Comparison of ENCODE assay signal across 28 mouse cellular contexts in the genomic region with DNA sequence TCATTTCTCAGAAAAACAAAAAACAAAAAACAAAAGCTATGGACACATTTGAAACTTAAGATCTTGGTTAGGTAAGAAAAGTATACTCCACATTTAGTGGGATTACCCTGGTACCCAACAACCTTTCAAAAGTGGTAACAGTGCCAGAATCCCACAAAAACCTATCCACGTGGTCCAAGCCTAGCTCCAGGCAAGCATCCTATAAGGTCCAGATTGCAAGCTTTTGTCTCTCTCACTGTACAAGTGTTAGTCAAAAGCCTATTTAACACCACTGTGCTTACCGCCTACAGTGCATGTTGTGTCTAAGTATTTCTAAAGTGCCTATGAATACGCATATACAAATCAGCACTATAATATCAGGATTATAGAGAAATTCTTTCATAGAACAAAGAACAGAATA. TPM values are rescaled to one million over a fixed set of nuclear protein-coding genes. Genes with fewer than 3 reads are reported as not detected.
DNase-seq lines count a peak whose midpoint lies in the region; ATAC-seq and TF ChIP-seq lines count a peak whose summit lies in the region.
"Had no signal": no experiment of that assay in that cellular context is flagged by ENCODE, and none has a peak within 500 bp of the region (broad histone marks: within the 10 kb centered on the region; RNA-seq: fewer than 3 reads in every experiment).

No protein-coding gene starts in this region.

- no peak for TF ChIP-seq POLR2A in brain, embryonic 14.5 days (IDR thresholded peaks at IDR 0.05; ENCODE audit: borderline replicate concordance, extremely low read depth, insufficient read depth, insufficient read length, poor library complexity, severe bottlenecking)

- no peak overlapping the region for H3K27ac ChIP-seq in forebrain, embryonic 13.5 days
- H3K27ac ChIP-seq in forebrain, embryonic 11.5 days (ENCODE audit: low read depth, low read length) = no peak overlapping the region
- 0 out of 2 replicates have a peak overlapping the region, but pooled peaks have one; percentile 9 for H3K27ac ChIP-seq in forebrain, postnatal 0 days (ENCODE audit: low read depth, low read length)
- H3K27ac ChIP-seq in forebrain, embryonic 12.5 days = no peak overlapping the region
- H3K27ac ChIP-seq: heart, embryonic 15.5 days; hindbrain, embryonic 10.5 days; hindbrain, embryonic 13.5 days; intestine, embryonic 15.5 days had no signal

- peaks cover 27% of the 10 kb centered on the region for H3K36me3 ChIP-seq in forebrain, embryonic 13.5 days (ENCODE audit: poor library complexity, severe bottlenecking)
- no peaks in the 10 kb centered on the region for H3K36me3 ChIP-seq in forebrain, embryonic 11.5 days (ENCODE audit: control insufficient read depth, insufficient read depth, low read length)
- H3K36me3 ChIP-seq in forebrain, postnatal 0 days (ENCODE audit: insufficient read depth) = peaks cover 27% of the 10 kb centered on the region
- peaks cover 22% of the 10 kb centered on the region; the same call in 1 of the 2 replicates for H3K36me3 ChIP-seq in forebrain, embryonic 12.5 days (replicated peaks)
- H3K36me3 ChIP-seq: intestine, embryonic 15.5 days had no signal

- H3K4me2 ChIP-seq in forebrain, embryonic 13.5 days = no peak overlapping the region
- no peak overlapping the region for H3K4me2 ChIP-seq in forebrain, embryonic 11.5 days (ENCODE audit: low read depth, low read length, severe bottlenecking)
- H3K4me2 ChIP-seq in forebrain, postnatal 0 days (ENCODE audit: low read depth) = no peak overlapping the region
- H3K4me2 ChIP-seq in forebrain, embryonic 12.5 days = no peak overlapping the region
- H3K4me2 ChIP-seq: heart, embryonic 12.5 days; heart, embryonic 15.5 days; hindbrain, embryonic 13.5 days; intestine, embryonic 15.5 days had no signal

- H3K4me3 ChIP-seq in forebrain, embryonic 13.5 days = no peak overlapping the region
- H3K4me3 ChIP-seq in forebrain, embryonic 11.5 days (ENCODE audit: low read depth, low read length) = no peak overlapping the region
- H3K4me3 ChIP-seq in forebrain, postnatal 0 days (ENCODE audit: low read depth, low read length) = no peak overlapping the region
- no peak overlapping the region for H3K4me3 ChIP-seq in forebrain, embryonic 12.5 days (replicated peaks)
- H3K4me3 ChIP-seq: heart, embryonic 12.5 days; heart, embryonic 15.5 days; hindbrain, embryonic 10.5 days; hindbrain, embryonic 13.5 days; intestine, embryonic 15.5 days had no signal

- peaks cover 21% of the 10 kb centered on the region for H3K4me1 ChIP-seq in forebrain, embryonic 13.5 days
- no peaks in the 10 kb centered on the region for H3K4me1 ChIP-seq in forebrain, embryonic 11.5 days (replicated peaks; ENCODE audit: control insufficient read depth, insufficient read depth, low read length)
- H3K4me1 ChIP-seq in forebrain, postnatal 0 days (ENCODE audit: insufficient read depth) = 0 out of 2 replicates have a peak, but pooled peaks cover 4% of the 10 kb centered on the region
- H3K4me1 ChIP-seq in forebrain, embryonic 12.5 days = peaks cover 12% of the 10 kb centered on the region
- H3K4me1 ChIP-seq: intestine, embryonic 15.5 days had no signal

- no peak overlapping the region for H3K9ac ChIP-seq in forebrain, embryonic 13.5 days
- H3K9ac ChIP-seq in forebrain, embryonic 11.5 days (ENCODE audit: low read length) = no peak overlapping the region
- H3K9ac ChIP-seq in forebrain, postnatal 0 days = no peak overlapping the region
- H3K9ac ChIP-seq in forebrain, embryonic 12.5 days = no peak overlapping the region
- H3K9ac ChIP-seq: heart, embryonic 12.5 days; heart, embryonic 15.5 days; hindbrain, embryonic 13.5 days; intestine, embryonic 15.5 days had no signal

- no peak for DNase-seq in forebrain, embryonic 11.5 days (ENCODE audit: low spot score)
- no peak for DNase-seq in forebrain, postnatal 0 days
- DNase-seq in brain, embryonic 14.5 days (ENCODE audit: low read depth) = peak; percentile 67
- DNase-seq in urinary bladder, postnatal 14 days (ENCODE audit: low spot score) = no peak
- DNase-seq: adrenal gland, postnatal 10 days; adrenal gland, postnatal 36 days; B cell, adult 2 months; cerebellum, adult 11 months; cerebellum, adult 2 months; cerebellum, adult 9-11 months; cerebellum, postnatal 25 days; gastrocnemius, postnatal 25 days; heart, adult 18-20 months; heart, postnatal 10 days; heart, postnatal 36 days; kidney, adult 11 months; kidney, adult 8-10 months had no signal

- no peaks in the 10 kb centered on the region for H3K9me3 ChIP-seq in forebrain, embryonic 13.5 days (replicated peaks)
- H3K9me3 ChIP-seq in forebrain, embryonic 11.5 days (ENCODE audit: control insufficient read depth, low read length) = no peaks in the 10 kb centered on the region
- H3K9me3 ChIP-seq in forebrain, postnatal 0 days (ENCODE audit: low read length) = no peaks in the 10 kb centered on the region
- no peaks in the 10 kb centered on the region for H3K9me3 ChIP-seq in forebrain, embryonic 12.5 days
- H3K9me3 ChIP-seq: G1E; heart, embryonic 12.5 days; heart, embryonic 15.5 days; hindbrain, embryonic 10.5 days; hindbrain, embryonic 13.5 days; intestine, embryonic 15.5 days had no signal

- TF ChIP-seq CTCF in forebrain, postnatal 0 days (IDR thresholded peaks at IDR 0.05; ENCODE audit: low read depth) = no peak
- TF ChIP-seq CTCF in brain, embryonic 14.5 days (IDR thresholded peaks at IDR 0.05; ENCODE audit: borderline replicate concordance, extremely low read depth, insufficient read depth, insufficient read length) = no peak

- ATAC-seq in forebrain, embryonic 13.5 days = peak; percentile 47; the same call in 1 of the 2 replicates
- ATAC-seq in forebrain, embryonic 11.5 days (replicated peaks; ENCODE audit: low FRiP score) = no peak
- no peak for ATAC-seq in forebrain, postnatal 0 days
- no peak for ATAC-seq in forebrain, embryonic 12.5 days (ENCODE audit: low FRiP score)
- ATAC-seq: hindbrain, embryonic 16.5 days; intestine, embryonic 15.5 days; Patski had no signal

- no peaks in the 10 kb centered on the region for H3K27me3 ChIP-seq in forebrain, embryonic 13.5 days
- H3K27me3 ChIP-seq in forebrain, embryonic 11.5 days (ENCODE audit: control insufficient read depth, insufficient read depth, low read length) = no peaks in the 10 kb centered on the region
- H3K27me3 ChIP-seq in forebrain, postnatal 0 days (ENCODE audit: insufficient read depth, low read length) = no peaks in the 10 kb centered on the region
- no peaks in the 10 kb centered on the region for H3K27me3 ChIP-seq in forebrain, embryonic 12.5 days
- H3K27me3 ChIP-seq: CH12.LX; heart, embryonic 12.5 days; heart, embryonic 15.5 days; hindbrain, embryonic 13.5 days; intestine, embryonic 15.5 days; Patski had no signal

- 55% methylated on average over 3 of the region's 3 CpGs for WGBS in forebrain, embryonic 13.5 days
- 90% methylated on average over 3 of the region's 3 CpGs for WGBS in forebrain, embryonic 11.5 days
- 35% methylated on average over 3 of the region's 3 CpGs for WGBS in forebrain, postnatal 0 days
- WGBS in forebrain, embryonic 12.5 days = 73% methylated on average over 3 of the region's 3 CpGs

RNA-seq across cellular contexts. Expression of a gene that starts 44.2 kb away (rescaled TPM):
- polyA plus RNA-seq in forebrain, embryonic 13.5 days (2015; fragmentation: Nextera tagmentation; extraction: Ambion mirVana) = 32.1 and 38.8 TPM in 2 replicates
- 43.5 and 45.6 TPM in 2 replicates for polyA plus RNA-seq in forebrain, embryonic 11.5 days (2014; fragmentation: Nextera tagmentation; extraction: Ambion mirVana)
- 37.0 and 37.6 TPM in 2 replicates for total RNA-seq in forebrain, postnatal 0 days (2014; rRNA removed)
- 30.6 and 40.5 TPM in 2 replicates for polyA plus RNA-seq in forebrain, postnatal 0 days (2015; fragmentation: Nextera tagmentation; extraction: Ambion mirVana)
- 54.1 and 54.7 TPM in 2 replicates for polyA plus RNA-seq in forebrain, embryonic 12.5 days (2016; fragmentation: Nextera tagmentation; extraction: Ambion mirVana)
- polyA plus RNA-seq in brain, embryonic 14.5 days (2012; rRNA removed) = 36.0 and 57.0 TPM in 2 replicates
- total RNA-seq: CH12.LX had no signal
- polyA plus RNA-seq: G1E had no signal
